Mouse (Mus musculus): ENCODE results near the gene Pcyt2.
A peak's percentile ranks its signal among the peaks of the same experiment; 100 is the strongest.
"Not testable (repeated sequence)": the region's sequence is repeated elsewhere in the genome, so short reads cannot be mapped to it uniquely, and the experiment has no call there.

Gene Pcyt2

GRCm38 (mm10) chr11:120615167-120615566 is 2.6 kb downstream of the Pcyt2 start:
- DNase-seq (ENCODE audit: low spot score) = no peak

- no peak for DNase-seq (ENCODE audit: low spot score)
Observed at GRCm38 (mm10) chr11:120613976-120614375, 3.8 kb downstream of the Pcyt2 start.

GRCm38 (mm10) chr11:120613481-120613972 is 4.2 kb downstream of the Pcyt2 start:
- DNase-seq (ENCODE audit: low spot score) = no peak

- no peak for DNase-seq (ENCODE audit: low spot score)
Observed at GRCm38 (mm10) chr11:120612763-120613162, 5.0 kb downstream of the Pcyt2 start.

- DNase-seq (ENCODE audit: low spot score) = no peak
Observed at GRCm38 (mm10) chr11:120610477-120611046, 7.2 kb downstream of the Pcyt2 start.

- no peak for DNase-seq (ENCODE audit: low spot score)
Observed at GRCm38 (mm10) chr11:120609250-120609649, 8.5 kb downstream of the Pcyt2 start.

GRCm38 (mm10) chr11:120608241-120609034 is 9.3 kb downstream of the Pcyt2 start, which contains the start of gene Npb:
Gene Npb, plus strand, starts transcription at chr11:120608477.
- no peak for DNase-seq (ENCODE audit: low spot score)

GRCm38 (mm10) chr11:120606764-120607163 is 11.0 kb downstream of the Pcyt2 start:
- DNase-seq (ENCODE audit: low spot score) = no peak

- DNase-seq (ENCODE audit: low spot score) = no peak
Observed at GRCm38 (mm10) chr11:120605667-120606066, 12.1 kb downstream of the Pcyt2 start.

- DNase-seq (ENCODE audit: low spot score) = no peak
Observed at GRCm38 (mm10) chr11:120603545-120603944, 14.2 kb downstream of the Pcyt2 start.

- no peak for DNase-seq (ENCODE audit: low spot score)
Observed at GRCm38 (mm10) chr11:120600716-120601115, 17.0 kb downstream of the Pcyt2 start.

GRCm38 (mm10) chr11:120598990-120599549 is 18.7 kb downstream of the Pcyt2 start:
- no peak for DNase-seq (ENCODE audit: low spot score)

GRCm38 (mm10) chr11:120598283-120598989 is 19.3 kb downstream of the Pcyt2 start, which contains the start of the genes Alyref and Anapc11:
Gene Alyref, minus strand, starts transcription at chr11:120598365.
Gene Anapc11, plus strand, starts transcription at chr11:120598421.
- peak; percentile 77 for DNase-seq (ENCODE audit: low spot score)

GRCm38 (mm10) chr11:120597240-120598235 is 20.2 kb downstream of the Pcyt2 start:
- DNase-seq (ENCODE audit: low spot score) = no peak

- no peak for DNase-seq (ENCODE audit: low spot score)
Observed at GRCm38 (mm10) chr11:120588531-120588930, 29.2 kb downstream of the Pcyt2 start.

- no peak for DNase-seq (ENCODE audit: low spot score)
Observed at GRCm38 (mm10) chr11:120583937-120584336, 33.8 kb downstream of the Pcyt2 start.

- not testable (repeated sequence) for DNase-seq (ENCODE audit: low spot score)
Observed at GRCm38 (mm10) chr11:120582982-120583293, 34.8 kb downstream of the Pcyt2 start.

GRCm38 (mm10) chr11:120582268-120582981 is 35.3 kb downstream of the Pcyt2 start:
- no peak for DNase-seq (ENCODE audit: low spot score)

GRCm38 (mm10) chr11:120581490-120582267 is 36.1 kb downstream of the Pcyt2 start, which contains the start of gene Arhgdia:
Gene Arhgdia, minus strand, starts transcription at chr11:120581624.
- peak; percentile 65 for DNase-seq (ENCODE audit: low spot score)
